Mouse (Mus musculus) mature B cell (primary cell): ENCODE data around the gene Fam189a2.

Experiments used
- in situ Hi-C: fragments of 300-500 bp; cut with MboI; formaldehyde crosslinking; loops from 2 replicates; pipeline ENCODE4 v1.14.3; 2019

Gene Fam189a2

GRCm38 (mm10) chr19:23925541-23925940, 105.3 kb downstream of the Fam189a2 start:
- in situ Hi-C loops = no loop called here

GRCm38 (mm10) chr19:23924791-23925190, 106.0 kb downstream of the Fam189a2 start:
- in situ Hi-C loops = no loop called here

- in situ Hi-C loops = no loop called here
Observed at GRCm38 (mm10) chr19:23924057-23924456, 106.8 kb downstream of the Fam189a2 start.
